Mouse (Mus musculus) granulocyte monocyte progenitor cell, adult 5-6 weeks (primary cell): ENCODE data around the gene Rsrp1. TPM values are rescaled to one million over a fixed set of nuclear protein-coding genes. Genes with fewer than 3 reads are reported as not detected.

Experiments
- ATAC-seq: replicated peaks from 2 replicates; pipeline ENCODE4 v1.8.0; 2016; ENCODE audit warnings: mild to moderate bottlenecking, moderate TSS enrichment, inconsistent platforms; ENCODE audit not compliant: poor library complexity, severe bottlenecking
- total RNA-seq, 2 experiments: library from RNA; stranded (forward) in 1 of 2; stranded (reverse) in 1 of 2; fragments of 200-712, 200-1000 nt in 1 of 2; fragments of >200 nt in 1 of 2; fragmentation: Nextera tagmentation in 1 of 2; gene quantifications; 2 replicates each; pipeline ENCODE4 v1.2.3; 2014 to 2017

Rsrp1 gene
- total RNA-seq, 2 experiments from 2014 or later: 134 to 476 TPM

GRCm38 (mm10) chr4:134955845-134956244, 32.5 kb downstream of the Rsrp1 start:
- ATAC-seq: peak; percentile 33; the same call in 1 of the 2 replicates

- ATAC-seq: peak; percentile 68
Observed at GRCm38 (mm10) chr4:134956328-134956727, 32.9 kb downstream of the Rsrp1 start.

GRCm38 (mm10) chr4:134963021-134963776, 39.8 kb downstream of the Rsrp1 start:
- ATAC-seq: peak; percentile 87

GRCm38 (mm10) chr4:134967887-134968604, 44.7 kb downstream of the Rsrp1 start:
- peak; percentile 89 for ATAC-seq

GRCm38 (mm10) chr4:134968605-134968976, 45.2 kb downstream of the Rsrp1 start:
- no peak for ATAC-seq

GRCm38 (mm10) chr4:134975261-134975928, 52.0 kb downstream of the Rsrp1 start:
- ATAC-seq: no peak

GRCm38 (mm10) chr4:134975929-134976308, 52.5 kb downstream of the Rsrp1 start:
- no peak for ATAC-seq

Other genes with a start within 250 kb of the Rsrp1 start
- 9.5 and 11.6 TPM in 2 replicates for gene Man1c1, start 219.3 kb upstream of the Rsrp1 start, total RNA-seq (2014; fragmentation: Nextera tagmentation)
- gene Man1c1, start 219.3 kb upstream of the Rsrp1 start, total RNA-seq (2017): 4.8 and 5.1 TPM in 2 replicates
- 28.4 and 30.6 TPM in 2 replicates for gene Ldlrap1, start 155.6 kb upstream of the Rsrp1 start, total RNA-seq (2014; fragmentation: Nextera tagmentation)
- gene Ldlrap1, start 155.6 kb upstream of the Rsrp1 start, total RNA-seq (2017): 10.1 and 10.2 TPM in 2 replicates
- gene Maco1, start 70.2 kb upstream of the Rsrp1 start, total RNA-seq (2014; fragmentation: Nextera tagmentation): 14.7 and 26.1 TPM in 2 replicates
- gene Maco1, start 70.2 kb upstream of the Rsrp1 start, total RNA-seq (2017): 33.2 and 34.1 TPM in 2 replicates
- gene Rhd, start 59.1 kb upstream of the Rsrp1 start, total RNA-seq (2014; fragmentation: Nextera tagmentation): not detected in 2 replicates
- gene Rhd, start 59.1 kb upstream of the Rsrp1 start, total RNA-seq (2017): 0.22 TPM in 1 of 2 replicates, not detected in the other
- gene Tmem50a, start 8.6 kb upstream of the Rsrp1 start, total RNA-seq (2014; fragmentation: Nextera tagmentation): 136 and 149 TPM in 2 replicates
- gene Tmem50a, start 8.6 kb upstream of the Rsrp1 start, total RNA-seq (2017): 263 and 287 TPM in 2 replicates
- 43.5 and 50.5 TPM in 2 replicates for gene Syf2, start 7.3 kb downstream of the Rsrp1 start, total RNA-seq (2014; fragmentation: Nextera tagmentation)
- gene Syf2, start 7.3 kb downstream of the Rsrp1 start, total RNA-seq (2017): 180 and 201 TPM in 2 replicates
- gene Runx3, start 197.1 kb downstream of the Rsrp1 start, total RNA-seq (2014; fragmentation: Nextera tagmentation): 45.8 and 50.6 TPM in 2 replicates
- gene Runx3, start 197.1 kb downstream of the Rsrp1 start, total RNA-seq (2017): 5.8 and 7.2 TPM in 2 replicates